Mouse (Mus musculus) bone marrow, adult 2 months (tissue): ENCODE measurements around the gene Kdm4b.

Source experiments
- CTCF ChIP-seq: fragments of 200-500 bp; IDR thresholded peaks from 2 replicates; pipeline ENCODE4 v1.5.1; 2011; ENCODE audit warnings: low read length, control low read depth; ENCODE audit not compliant: control insufficient read depth, insufficient read depth
- POLR2A ChIP-seq: fragments of 200-500 bp; IDR thresholded peaks from 2 replicates; pipeline ENCODE4 v1.6.1; 2011; ENCODE audit warnings: low read depth, mild to moderate bottlenecking, control low read depth, low read length, borderline replicate concordance; ENCODE audit not compliant: control insufficient read depth

DNA sequence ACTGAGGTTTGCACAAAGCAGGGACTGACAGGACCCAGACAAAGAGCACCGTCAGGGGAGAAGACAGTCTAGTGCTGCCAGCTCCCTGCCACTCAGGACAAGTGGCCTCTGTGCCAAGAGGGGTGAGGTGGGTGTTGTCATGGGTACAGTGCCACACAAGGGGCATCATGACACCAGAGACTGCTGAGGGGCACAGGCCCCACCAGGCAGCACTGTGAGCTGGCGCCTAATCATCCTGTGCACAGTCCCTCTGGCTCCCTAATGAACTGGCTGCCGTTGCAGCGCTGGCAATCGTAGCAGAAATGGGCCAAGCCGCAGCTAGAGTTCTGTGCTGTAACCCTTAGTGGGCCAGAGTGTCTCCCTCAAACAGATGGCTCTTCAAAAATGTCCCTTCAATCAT is 54.4 kb downstream of the Kdm4b start:
- no peak for TF ChIP-seq POLR2A
- TF ChIP-seq CTCF = no peak
